Mouse (Mus musculus): ENCODE data around the gene Cdt1. TPM values are rescaled to one million over a fixed set of nuclear protein-coding genes. Genes with fewer than 3 reads are reported as not detected.
A peak's percentile ranks its signal among the peaks of the same experiment; 100 is the strongest.

Gene Cdt1
- polyA plus RNA-seq (2015; fragmentation: Nextera tagmentation; extraction: Ambion mirVana) = 27.9 and 29.0 TPM in 2 replicates

GRCm38 (mm10) chr8:122567361-122568108, at the start of gene Cdt1:
Cdt1 (plus strand) TSS chr8:122568015.
- Histone ChIP-seq H3K27me3 (ENCODE audit: control insufficient read depth, insufficient read depth, low read length) (no peaks in the 10 kb centered on the region), H3K4me2 (ENCODE audit: low read depth, low read length) (peak within 1 kb of the TSS; percentile 74), H3K4me3 (ENCODE audit: low read length) (peak within 1 kb of the TSS; percentile 92), H3K9ac (ENCODE audit: low read length) (peak within 1 kb of the TSS; percentile 93), H3K9me3 (replicated peaks; ENCODE audit: control insufficient read depth, low read length) (no peaks in the 10 kb centered on the region), H3K27ac (ENCODE audit: low read length) (peak within 1 kb of the TSS; percentile 87), H3K4me1 (ENCODE audit: control insufficient read depth, insufficient read depth, low read length) (peaks cover 22% of the 10 kb centered on the region), H3K36me3 (ENCODE audit: control insufficient read depth, insufficient read depth) (peaks cover 26% of the 10 kb centered on the region)
- ATAC-seq (replicated peaks; ENCODE audit: extremely low read depth, insufficient read depth, low FRiP score) = peak; percentile 96
- WGBS = under 1% methylated on average over 61 of the region's 62 CpGs

- Histone ChIP-seq H3K9me3 (replicated peaks; ENCODE audit: control insufficient read depth, low read length) (no peaks in the 10 kb centered on the region), H3K36me3 (ENCODE audit: control insufficient read depth, insufficient read depth) (no peaks in the 10 kb centered on the region), H3K4me3 (ENCODE audit: low read length) (no peak overlapping the region), H3K27ac (ENCODE audit: low read length) (peak overlapping the region; percentile 74), H3K27me3 (ENCODE audit: control insufficient read depth, insufficient read depth, low read length) (no peaks in the 10 kb centered on the region), H3K4me1 (ENCODE audit: control insufficient read depth, insufficient read depth, low read length) (peaks cover 49% of the 10 kb centered on the region), H3K9ac (ENCODE audit: low read length) (no peak overlapping the region), H3K4me2 (ENCODE audit: low read depth, low read length) (no peak overlapping the region)
- ATAC-seq (replicated peaks; ENCODE audit: extremely low read depth, insufficient read depth, low FRiP score) = no peak
- 58% methylated on average over 11 of the region's 11 CpGs for WGBS
Observed at GRCm38 (mm10) chr8:122520611-122521010, 47.2 kb upstream of the Cdt1 start.

GRCm38 (mm10) chr8:122522796-122523651, 44.8 kb upstream of the Cdt1 start:
- ATAC-seq (replicated peaks; ENCODE audit: extremely low read depth, insufficient read depth, low FRiP score) = peak; percentile 38
- Histone ChIP-seq H3K9ac (ENCODE audit: low read length) (peak overlapping the region; percentile 59), H3K36me3 (ENCODE audit: control insufficient read depth, insufficient read depth) (no peaks in the 10 kb centered on the region), H3K27me3 (ENCODE audit: control insufficient read depth, insufficient read depth, low read length) (no peaks in the 10 kb centered on the region), H3K4me1 (ENCODE audit: control insufficient read depth, insufficient read depth, low read length) (peaks cover 56% of the 10 kb centered on the region), H3K9me3 (replicated peaks; ENCODE audit: control insufficient read depth, low read length) (no peaks in the 10 kb centered on the region), H3K4me2 (ENCODE audit: low read depth, low read length) (peak overlapping the region; percentile 48), H3K4me3 (ENCODE audit: low read length) (peak overlapping the region; percentile 15), H3K27ac (ENCODE audit: low read length) (peak overlapping the region; percentile 77)
- WGBS = 38% methylated on average over 14 of the region's 14 CpGs

DNA sequence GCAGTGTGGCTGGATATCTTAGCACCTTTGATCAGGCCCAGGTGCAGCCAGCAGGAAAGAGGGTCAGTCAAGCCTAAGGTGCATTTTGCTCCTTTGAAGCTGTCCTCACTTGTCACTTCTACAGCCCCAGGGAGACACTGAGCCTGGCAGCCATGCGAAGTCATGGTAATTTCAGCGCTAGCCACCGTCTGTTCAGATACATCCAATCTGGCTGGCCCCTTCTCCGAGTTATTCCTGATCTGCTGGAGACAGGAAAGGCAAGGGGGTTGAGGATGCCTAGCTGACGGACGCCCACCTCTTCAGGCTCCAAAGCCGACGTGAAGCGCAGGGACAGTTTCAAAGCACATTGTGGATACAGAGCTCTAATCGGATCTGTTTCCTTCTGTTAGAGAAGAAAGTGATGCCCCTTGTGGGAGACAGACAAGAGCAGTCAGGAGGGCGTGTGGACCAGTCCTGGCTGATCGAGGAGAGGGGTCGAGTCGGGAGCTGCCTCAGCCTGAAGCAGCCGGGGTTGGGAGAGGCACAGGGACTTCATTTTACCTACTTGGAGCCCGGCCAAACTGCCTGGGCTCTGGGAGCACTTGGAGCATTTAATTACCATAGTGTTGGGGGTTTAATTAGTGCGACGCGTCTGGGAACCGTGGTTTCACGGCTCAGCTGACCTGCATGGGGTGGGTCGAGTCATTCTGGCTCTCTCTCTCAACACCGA, 44.0 kb upstream of the Cdt1 start:
- H3K36me3 ChIP-seq (ENCODE audit: control insufficient read depth, insufficient read depth) = no peaks in the 10 kb centered on the region
- WGBS = 20% methylated on average over 23 of the region's 23 CpGs
- no peak for ATAC-seq (replicated peaks; ENCODE audit: extremely low read depth, insufficient read depth, low FRiP score)
- peak overlapping the region; percentile 59 for H3K9ac ChIP-seq (ENCODE audit: low read length)
- no peaks in the 10 kb centered on the region for H3K9me3 ChIP-seq (replicated peaks; ENCODE audit: control insufficient read depth, low read length)
- no peaks in the 10 kb centered on the region for H3K27me3 ChIP-seq (ENCODE audit: control insufficient read depth, insufficient read depth, low read length)
- peak overlapping the region; percentile 48 for H3K4me2 ChIP-seq (ENCODE audit: low read depth, low read length)
- peak overlapping the region; percentile 15; the same call in 1 of the 2 replicates for H3K4me3 ChIP-seq (ENCODE audit: low read length)
- peaks cover 52% of the 10 kb centered on the region for H3K4me1 ChIP-seq (ENCODE audit: control insufficient read depth, insufficient read depth, low read length)
- peak overlapping the region; percentile 77 for H3K27ac ChIP-seq (ENCODE audit: low read length)

- 64% methylated on average over 6 of the region's 6 CpGs for WGBS
- no peak for ATAC-seq (replicated peaks; ENCODE audit: extremely low read depth, insufficient read depth, low FRiP score)
- H3K27ac ChIP-seq (ENCODE audit: low read length) = peak overlapping the region; percentile 77
- peaks cover 52% of the 10 kb centered on the region for H3K4me1 ChIP-seq (ENCODE audit: control insufficient read depth, insufficient read depth, low read length)
- H3K27me3 ChIP-seq (ENCODE audit: control insufficient read depth, insufficient read depth, low read length) = no peaks in the 10 kb centered on the region
- H3K4me3 ChIP-seq (ENCODE audit: low read length) = no peak overlapping the region
- no peak overlapping the region for H3K9ac ChIP-seq (ENCODE audit: low read length)
- H3K4me2 ChIP-seq (ENCODE audit: low read depth, low read length) = peak overlapping the region; percentile 48; the same call in 1 of the 2 replicates
- H3K9me3 ChIP-seq (replicated peaks; ENCODE audit: control insufficient read depth, low read length) = no peaks in the 10 kb centered on the region
- no peaks in the 10 kb centered on the region for H3K36me3 ChIP-seq (ENCODE audit: control insufficient read depth, insufficient read depth)
Observed at GRCm38 (mm10) chr8:122524506-122524905, 43.3 kb upstream of the Cdt1 start.

DNA sequence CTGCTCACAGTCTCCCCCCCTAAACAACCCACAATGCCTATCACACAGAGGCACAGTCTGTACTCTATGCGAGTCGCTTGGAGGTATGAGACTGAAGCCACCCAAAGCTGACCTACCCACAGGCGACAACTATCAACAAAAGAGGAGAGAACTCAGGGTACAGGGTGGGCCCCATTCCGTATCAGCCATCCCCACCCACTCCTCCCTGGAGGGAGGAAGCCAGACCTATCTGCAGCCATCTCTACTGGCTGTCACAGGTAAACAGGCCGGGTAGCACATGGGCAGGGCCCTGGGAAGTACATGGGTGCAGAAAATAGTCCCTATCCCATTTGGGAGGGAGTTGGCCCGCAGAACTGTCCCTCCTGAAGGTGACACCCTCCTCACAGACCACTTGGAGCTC, 42.8 kb upstream of the Cdt1 start:
- no peak overlapping the region for H3K4me3 ChIP-seq (ENCODE audit: low read length)
- WGBS = 78% methylated on average over 6 of the region's 6 CpGs
- ATAC-seq (replicated peaks; ENCODE audit: extremely low read depth, insufficient read depth, low FRiP score) = no peak
- H3K4me1 ChIP-seq (ENCODE audit: control insufficient read depth, insufficient read depth, low read length) = peaks cover 52% of the 10 kb centered on the region
- no peaks in the 10 kb centered on the region for H3K9me3 ChIP-seq (replicated peaks; ENCODE audit: control insufficient read depth, low read length)
- no peaks in the 10 kb centered on the region for H3K27me3 ChIP-seq (ENCODE audit: control insufficient read depth, insufficient read depth, low read length)
- H3K4me2 ChIP-seq (ENCODE audit: low read depth, low read length) = no peak overlapping the region
- H3K27ac ChIP-seq (ENCODE audit: low read length) = no peak overlapping the region
- no peaks in the 10 kb centered on the region for H3K36me3 ChIP-seq (ENCODE audit: control insufficient read depth, insufficient read depth)
- peak overlapping the region; percentile 31; the same call in 1 of the 2 replicates for H3K9ac ChIP-seq (ENCODE audit: low read length)

- Histone ChIP-seq H3K9ac (ENCODE audit: low read length) (peak overlapping the region; percentile 4; the same call in 1 of the 2 replicates), H3K27me3 (ENCODE audit: control insufficient read depth, insufficient read depth, low read length) (no peaks in the 10 kb centered on the region), H3K27ac (ENCODE audit: low read length) (peak overlapping the region; percentile 83), H3K4me3 (ENCODE audit: low read length) (no peak overlapping the region), H3K36me3 (ENCODE audit: control insufficient read depth, insufficient read depth) (no peaks in the 10 kb centered on the region), H3K9me3 (replicated peaks; ENCODE audit: control insufficient read depth, low read length) (no peaks in the 10 kb centered on the region), H3K4me1 (ENCODE audit: control insufficient read depth, insufficient read depth, low read length) (peaks cover 53% of the 10 kb centered on the region), H3K4me2 (ENCODE audit: low read depth, low read length) (peak overlapping the region; percentile 4; the same call in 1 of the 2 replicates)
- 31% methylated on average over 3 of the region's 3 CpGs for WGBS
- ATAC-seq (replicated peaks; ENCODE audit: extremely low read depth, insufficient read depth, low FRiP score) = no peak
Observed at GRCm38 (mm10) chr8:122526084-122526483, 41.7 kb upstream of the Cdt1 start.

GRCm38 (mm10) chr8:122526526-122527170, 41.2 kb upstream of the Cdt1 start:
- peaks cover 57% of the 10 kb centered on the region for H3K4me1 ChIP-seq (ENCODE audit: control insufficient read depth, insufficient read depth, low read length)
- H3K27ac ChIP-seq (ENCODE audit: low read length) = peak overlapping the region; percentile 83
- no peaks in the 10 kb centered on the region for H3K27me3 ChIP-seq (ENCODE audit: control insufficient read depth, insufficient read depth, low read length)
- H3K9me3 ChIP-seq (replicated peaks; ENCODE audit: control insufficient read depth, low read length) = no peaks in the 10 kb centered on the region
- WGBS = 19% methylated on average over 7 of the region's 7 CpGs
- H3K4me2 ChIP-seq (ENCODE audit: low read depth, low read length) = peak overlapping the region; percentile 20
- no peak overlapping the region for H3K4me3 ChIP-seq (ENCODE audit: low read length)
- H3K36me3 ChIP-seq (ENCODE audit: control insufficient read depth, insufficient read depth) = no peaks in the 10 kb centered on the region
- peak overlapping the region; percentile 4 for H3K9ac ChIP-seq (ENCODE audit: low read length)
- ATAC-seq (replicated peaks; ENCODE audit: extremely low read depth, insufficient read depth, low FRiP score) = 0 out of 2 replicates have a peak, but pooled peaks have one; percentile 7
